Mouse (Mus musculus) E14TG2a.4 (cell line): ENCODE measurements around the gene Rfx8.

ENCODE experiments used
- H3K27me3 ChIP-seq: 2 replicates; pipeline ENCODE4 v1.6.1; 2014; ENCODE audit warnings: low read length, control low read depth; ENCODE audit not compliant: insufficient read depth
- H3K36me3 ChIP-seq: 2 replicates; pipeline ENCODE4 v1.6.1; 2014; ENCODE audit warnings: low read length, control low read depth; ENCODE audit not compliant: insufficient read depth
- H3K4me1 ChIP-seq: replicated peaks from 2 replicates; pipeline ENCODE4 v1.6.1; 2014; ENCODE audit warnings: low read depth, low read length, control low read depth
- H3K4me3 ChIP-seq: replicated peaks from 2 replicates; pipeline ENCODE4 v1.5.1; 2014; ENCODE audit warnings: mild to moderate bottlenecking, low read length
- H3K9me3 ChIP-seq: 2 replicates; pipeline ENCODE4 v1.6.1; 2014; ENCODE audit warnings: low read length, control low read depth
- CTCF ChIP-seq: conservative IDR thresholded peaks from 2 replicates; pipeline ENCODE4 v1.5.1; 2014; ENCODE audit warnings: low read length
- NANOG ChIP-seq: IDR thresholded peaks from 2 replicates; pipeline ENCODE4 v1.6.1; 2014; ENCODE audit warnings: borderline replicate concordance, low read length, mixed read lengths
- POU5F1 ChIP-seq: IDR thresholded peaks from 2 replicates; pipeline ENCODE4 v1.6.1; 2014; ENCODE audit warnings: low read length, borderline replicate concordance

Rfx8 gene

GRCm38 (mm10) chr1:39653028-39653427 lies 67.8 kb downstream of the Rfx8 start:
- no peaks in the 10 kb centered on the region for H3K9me3 ChIP-seq
- no peaks in the 10 kb centered on the region for H3K36me3 ChIP-seq
- H3K4me3 ChIP-seq: no peak overlapping the region
- peaks cover 45% of the 10 kb centered on the region for H3K27me3 ChIP-seq
- TF ChIP-seq POU5F1 (no peak), CTCF (no peak), NANOG (no peak)
- peaks cover 33% of the 10 kb centered on the region for H3K4me1 ChIP-seq

DNA sequence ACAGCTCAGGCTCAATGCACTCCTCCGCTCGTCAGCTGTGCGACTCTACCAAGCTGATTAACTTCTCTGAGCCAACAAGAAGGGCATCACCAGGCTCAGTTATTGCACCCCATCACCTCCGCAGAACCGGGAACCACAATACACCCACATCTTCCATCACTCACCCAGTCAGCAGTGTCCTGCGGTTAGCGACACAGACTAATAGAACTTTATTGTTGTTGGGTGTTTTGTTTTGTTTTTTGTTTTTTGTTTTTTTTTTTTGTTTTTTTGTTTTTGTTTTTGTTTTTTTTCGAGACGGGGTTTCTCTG lies 69.6 kb downstream of the Rfx8 start, which contains the start of gene Creg2:
Creg2 (minus strand) TSS at position 234 of the 308 bp plus-strand sequence.
- no peak for TF ChIP-seq NANOG
- no peak for TF ChIP-seq POU5F1
- TF ChIP-seq CTCF: no peak
- Histone ChIP-seq H3K36me3 (no peaks in the 10 kb centered on the region), H3K27me3 (peaks cover 45% of the 10 kb centered on the region), H3K4me3 (peak within 1 kb of the TSS; percentile 79), H3K4me1 (peaks cover 27% of the 10 kb centered on the region), H3K9me3 (no peaks in the 10 kb centered on the region)

GRCm38 (mm10) chr1:39650435-39651240 lies 70.2 kb downstream of the Rfx8 start:
- Histone ChIP-seq H3K9me3 (no peaks in the 10 kb centered on the region), H3K27me3 (peaks cover 45% of the 10 kb centered on the region), H3K36me3 (no peaks in the 10 kb centered on the region), H3K4me3 (peak overlapping the region; percentile 79), H3K4me1 (peaks cover 27% of the 10 kb centered on the region)
- TF ChIP-seq NANOG (no peak), POU5F1 (no peak), CTCF (no peak)

DNA sequence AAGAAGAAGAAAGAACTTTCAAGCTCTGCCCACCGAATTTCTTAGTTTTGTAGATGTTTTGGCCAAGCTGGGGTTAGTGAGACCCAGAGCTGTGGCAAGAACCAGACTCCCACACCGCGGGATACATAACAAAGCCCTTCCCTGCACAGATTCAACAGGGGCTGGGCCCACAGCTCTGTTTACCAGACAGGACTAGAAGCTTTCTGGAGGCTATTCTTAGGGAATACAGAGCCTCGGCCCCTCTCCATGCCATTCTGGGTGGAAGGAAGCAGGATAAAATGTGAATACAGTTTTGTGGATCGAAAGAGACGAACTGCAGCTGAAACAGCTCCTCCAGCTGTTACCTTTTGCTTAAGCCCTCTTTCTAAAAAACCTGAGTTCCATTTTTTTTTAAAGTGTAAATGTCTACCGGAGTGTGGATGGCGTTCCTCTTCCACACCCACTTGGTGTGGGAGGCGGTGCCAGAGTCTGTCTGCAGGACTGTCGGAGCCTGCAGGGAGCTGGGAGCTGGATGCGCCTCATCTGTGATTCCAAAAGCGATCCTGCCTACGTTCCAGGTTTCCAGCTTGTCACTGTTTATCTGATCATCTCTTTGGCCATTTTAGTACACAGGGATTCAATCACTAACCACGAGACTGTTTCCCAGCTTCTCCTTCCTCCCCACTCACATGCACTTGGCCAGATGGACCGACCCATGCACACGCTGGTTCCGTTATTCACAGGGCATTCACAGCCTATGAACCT lies 70.9 kb downstream of the Rfx8 start:
- TF ChIP-seq CTCF (no peak), NANOG (no peak), POU5F1 (no peak)
- Histone ChIP-seq H3K9me3 (no peaks in the 10 kb centered on the region), H3K4me1 (peaks cover 27% of the 10 kb centered on the region), H3K36me3 (no peaks in the 10 kb centered on the region), H3K4me3 (peak overlapping the region; percentile 79), H3K27me3 (peaks cover 45% of the 10 kb centered on the region)

DNA sequence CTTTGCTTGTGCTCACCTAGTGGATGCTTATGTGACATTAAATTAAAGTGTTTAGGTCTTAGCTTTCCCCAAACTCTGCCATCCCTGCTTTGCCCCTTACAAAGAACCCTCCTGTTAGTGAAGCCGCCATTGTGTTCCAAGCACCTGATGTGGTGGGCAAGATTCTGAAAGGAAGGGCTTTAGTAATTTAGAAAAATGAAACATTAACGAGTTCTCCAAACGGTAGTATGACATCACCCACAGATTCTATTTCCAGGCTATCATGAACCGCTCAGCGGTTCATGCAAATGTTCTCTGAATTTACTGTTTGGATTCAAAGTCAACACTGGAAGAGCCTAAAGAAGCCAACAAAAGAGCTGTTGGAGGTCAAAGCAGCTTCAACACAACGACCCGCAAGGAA lies 72.2 kb downstream of the Rfx8 start:
- Histone ChIP-seq H3K4me1 (peaks cover 27% of the 10 kb centered on the region), H3K27me3 (peaks cover 45% of the 10 kb centered on the region), H3K36me3 (no peaks in the 10 kb centered on the region), H3K9me3 (no peaks in the 10 kb centered on the region), H3K4me3 (no peak overlapping the region)
- no peak for TF ChIP-seq CTCF
- no peak for TF ChIP-seq NANOG
- TF ChIP-seq POU5F1: no peak

DNA sequence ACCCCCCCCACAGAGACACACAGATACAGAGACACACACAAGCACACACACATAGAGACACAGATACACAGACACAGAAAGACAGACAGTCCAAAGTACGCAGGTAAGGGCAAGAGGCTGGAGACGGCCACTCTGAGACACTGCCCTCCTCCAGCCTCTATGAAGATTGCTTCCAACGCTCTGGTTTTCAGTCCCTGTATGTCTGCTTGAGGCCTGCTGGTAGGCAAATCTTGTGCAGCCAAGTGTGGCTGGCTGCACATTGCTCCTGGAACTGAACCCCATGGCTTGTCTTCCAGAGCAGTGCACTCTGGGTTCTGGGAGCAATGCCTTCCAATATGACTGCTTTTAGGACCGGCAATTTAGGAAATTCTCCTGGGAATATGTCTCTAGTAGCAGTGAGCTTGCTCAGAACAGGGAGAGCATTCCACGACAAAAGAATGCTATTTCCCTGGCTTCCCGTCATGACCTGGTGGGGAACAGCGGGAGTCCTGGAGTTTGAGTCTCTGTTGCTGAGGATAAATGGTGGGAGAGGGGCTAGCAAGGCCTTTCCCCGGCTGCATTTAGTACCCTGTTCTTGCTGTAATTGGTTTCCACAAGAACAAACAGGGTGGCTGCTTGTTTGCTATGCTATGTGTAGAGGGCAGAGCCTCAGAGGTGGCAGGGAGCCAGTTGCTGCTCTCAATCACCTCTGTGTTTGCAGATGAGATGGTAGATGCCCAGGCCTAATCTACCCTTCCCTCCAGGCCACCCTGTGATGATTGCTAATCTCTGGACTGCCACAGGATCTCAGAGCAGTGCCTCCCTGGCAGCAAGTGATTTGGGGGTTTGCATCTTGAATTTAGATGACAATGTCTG lies 74.7 kb downstream of the Rfx8 start:
- Histone ChIP-seq H3K36me3 (no peaks in the 10 kb centered on the region), H3K4me3 (no peak overlapping the region), H3K9me3 (peaks cover 4% of the 10 kb centered on the region; the same call in 1 of the 2 replicates), H3K27me3 (peaks cover 24% of the 10 kb centered on the region), H3K4me1 (peaks cover 33% of the 10 kb centered on the region)
- TF ChIP-seq POU5F1: no peak
- no peak for TF ChIP-seq NANOG
- no peak for TF ChIP-seq CTCF

- peaks cover 19% of the 10 kb centered on the region for H3K4me1 ChIP-seq
- TF ChIP-seq POU5F1: no peak
- peaks cover 4% of the 10 kb centered on the region; the same call in 1 of the 2 replicates for H3K9me3 ChIP-seq
- peaks cover 9% of the 10 kb centered on the region; the same call in 1 of the 2 replicates for H3K27me3 ChIP-seq
- no peak overlapping the region for H3K4me3 ChIP-seq
- no peaks in the 10 kb centered on the region for H3K36me3 ChIP-seq
These were observed 76.5 kb downstream of the Rfx8 start for GRCm38 (mm10) chr1:39644333-39644732.

DNA sequence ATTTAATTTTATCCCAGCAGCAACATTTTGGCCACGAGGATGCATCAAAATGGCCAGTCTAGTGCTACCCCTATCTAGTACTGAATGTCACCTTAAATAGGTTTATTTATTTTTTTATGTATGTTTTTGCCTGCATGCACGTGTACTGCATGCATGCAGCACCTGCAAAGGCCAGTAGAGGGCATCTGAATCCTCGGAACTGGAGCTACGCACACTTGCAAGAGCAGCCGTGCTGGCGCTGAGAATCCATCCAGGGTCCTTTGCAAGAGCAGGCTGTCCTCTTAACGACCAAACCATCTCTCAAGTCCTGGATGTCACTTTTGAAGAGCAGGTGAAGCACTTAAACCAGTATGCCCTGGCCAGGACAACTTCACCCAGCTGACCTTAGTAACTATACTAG lies 79.1 kb downstream of the Rfx8 start:
- no peak for TF ChIP-seq NANOG
- peak; percentile 65 for TF ChIP-seq CTCF
- peaks cover 4% of the 10 kb centered on the region; the same call in 1 of the 2 replicates for H3K9me3 ChIP-seq
- no peaks in the 10 kb centered on the region for H3K36me3 ChIP-seq
- H3K27me3 ChIP-seq: no peaks in the 10 kb centered on the region
- H3K4me1 ChIP-seq: peaks cover 18% of the 10 kb centered on the region
- H3K4me3 ChIP-seq: no peak overlapping the region
